Mouse (Mus musculus) CD4-positive, CD25-positive, alpha-beta regulatory T cell, adult 9 weeks (primary cell): ENCODE data around the gene Rhob. TPM values are rescaled to one million over a fixed set of nuclear protein-coding genes. Genes with fewer than 3 reads are reported as not detected.

Source experiments
- polyA plus RNA-seq: library from polyadenylated mRNA; unstranded; fragments of 100-300 nt; shearing (Covaris generic); gene quantifications from one replicate; pipeline ENCODE4 v1.2.1, GENCODE M21; 2017

Gene Rhob
- 0.50 TPM for polyA plus RNA-seq

GRCm38 (mm10) chr12:8499871-8500596 is at the start of gene Rhob:
Gene Rhob, minus strand, starts transcription at chr12:8500009.

Other genes with a start within 250 kb of the Rhob start
- not detected for gene Gdf7, start 198.1 kb downstream of the Rhob start, polyA plus RNA-seq
- gene Hs1bp3, start 186.6 kb downstream of the Rhob start, polyA plus RNA-seq: 10.4 TPM
- not detected for gene Slc7a15, start 99.1 kb upstream of the Rhob start, polyA plus RNA-seq
- 13.6 TPM for gene Pum2, start 174.1 kb upstream of the Rhob start, polyA plus RNA-seq